Mouse (Mus musculus) embryonic fibroblast, embryonic 13.5 days (primary cell): ENCODE measurements at regions not wholly inside any gene's neighbourhood (a gene's known extent, or its start where the extent isn't known, plus 50 kb on each side); places are given as distances from the start of the nearest gene placed in this dataset.

Experiments used
- CTCF ChIP-seq: IDR thresholded peaks from 2 replicates; pipeline ENCODE4 v1.5.1; 2011; ENCODE audit warnings: mild to moderate bottlenecking, control low read depth, low read length, moderate library complexity, borderline replicate concordance; ENCODE audit not compliant: insufficient read depth
- POLR2A ChIP-seq: IDR thresholded peaks from 2 replicates; pipeline ENCODE4 v1.6.1; 2011; ENCODE audit warnings: low read depth, mild to moderate bottlenecking, control low read depth, low read length, moderate library complexity

- TF ChIP-seq CTCF: no peak
- TF ChIP-seq POLR2A: no peak
Measured at GRCm38 (mm10) chr15:7553190-7553895, 155.1 kb upstream of the Egflam start.
